Mouse (Mus musculus): Measurements from ENCODE around the gene Pld3.

Pld3 gene

DNA sequence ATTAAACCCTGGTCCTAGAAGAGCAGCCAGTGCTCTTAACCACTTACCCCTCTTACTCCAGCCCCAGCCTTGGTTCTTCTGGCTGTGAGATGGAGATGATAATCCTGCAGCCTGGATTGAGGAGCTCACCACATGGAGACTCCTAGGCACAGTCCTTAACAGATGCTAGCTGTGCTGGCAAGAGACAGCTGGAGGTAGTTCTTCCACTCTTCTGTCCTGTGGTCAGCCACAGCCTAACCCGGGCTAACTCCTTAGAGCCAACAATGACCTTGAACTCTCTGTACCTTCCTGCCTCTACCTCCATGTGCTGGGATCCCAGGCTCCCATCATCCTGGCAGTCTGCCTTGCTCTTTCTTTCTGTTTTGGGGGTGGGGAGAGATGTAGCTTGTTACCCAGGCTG lies 8.0 kb upstream of the Pld3 start:
- DNase-seq, result no peak

DNA sequence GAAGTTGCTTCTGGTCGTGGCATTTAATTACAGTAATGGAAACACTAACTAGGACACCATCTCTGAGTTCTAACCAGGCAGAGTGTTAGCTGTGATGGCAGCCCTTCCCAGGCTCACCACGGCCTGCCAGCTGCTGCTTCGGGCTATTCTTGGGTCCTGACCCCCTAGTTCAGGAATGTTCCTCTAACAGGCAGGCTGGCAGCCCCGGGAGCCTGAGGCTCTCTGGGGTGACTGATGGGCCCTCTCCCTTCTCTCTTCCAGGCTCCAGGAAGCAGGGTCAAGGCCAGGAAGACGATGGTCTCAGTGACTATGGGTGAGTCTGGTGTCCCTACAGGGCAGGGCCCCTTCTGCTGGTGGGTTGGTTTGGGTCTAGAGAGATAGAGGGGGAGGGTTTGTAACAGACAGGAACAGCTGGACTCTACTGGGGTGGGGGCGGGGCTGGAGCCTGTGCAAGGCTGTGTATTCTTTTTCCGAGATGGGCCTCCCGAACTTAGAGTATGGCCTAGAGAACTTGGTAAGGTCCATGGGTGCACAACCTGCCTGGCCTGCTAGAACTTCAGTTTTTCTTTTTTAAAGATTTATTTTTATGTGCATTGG lies 7.4 kb upstream of the Pld3 start:
- no peak for DNase-seq

DNA sequence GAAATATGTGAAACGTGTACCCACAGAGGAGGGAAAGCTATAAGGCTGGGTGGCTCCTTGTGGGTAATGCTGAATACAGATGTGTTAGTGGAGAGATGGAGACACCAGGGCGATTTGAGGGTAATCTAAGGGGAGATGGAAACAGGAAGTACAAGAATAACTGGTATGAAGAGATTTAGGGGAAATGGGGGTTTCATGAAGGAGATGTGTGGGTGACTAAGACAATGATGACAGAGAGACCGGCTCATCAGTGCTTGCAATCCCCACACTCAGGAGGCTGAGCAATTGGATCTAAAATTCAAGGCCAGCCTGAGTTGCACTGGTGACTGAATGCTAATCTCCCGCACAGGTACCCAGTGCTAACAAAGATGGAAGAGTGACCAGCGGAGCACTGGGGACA lies 948 bp downstream of the Pld3 start:
- DNase-seq, result no peak

DNA sequence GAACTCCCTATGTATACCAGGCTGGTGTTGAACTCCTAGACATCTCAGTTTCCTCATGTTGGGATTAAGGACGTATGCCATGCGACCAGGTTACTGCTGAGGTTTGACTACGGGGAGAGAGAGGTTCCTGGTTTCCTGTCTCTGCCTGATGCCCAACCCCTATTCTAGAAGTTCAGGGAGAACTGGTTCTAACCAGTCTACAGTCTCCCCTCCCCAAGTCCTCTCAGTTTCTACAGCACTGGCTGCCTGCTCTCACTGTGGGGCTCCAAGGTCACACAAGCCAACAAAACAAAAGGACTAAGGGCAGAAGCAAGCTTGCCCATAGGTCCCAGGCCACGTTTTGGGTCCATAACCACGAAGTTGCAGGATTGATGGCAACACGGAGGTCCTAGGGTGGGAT lies 3.4 kb downstream of the Pld3 start:
- DNase-seq, result no peak

DNA sequence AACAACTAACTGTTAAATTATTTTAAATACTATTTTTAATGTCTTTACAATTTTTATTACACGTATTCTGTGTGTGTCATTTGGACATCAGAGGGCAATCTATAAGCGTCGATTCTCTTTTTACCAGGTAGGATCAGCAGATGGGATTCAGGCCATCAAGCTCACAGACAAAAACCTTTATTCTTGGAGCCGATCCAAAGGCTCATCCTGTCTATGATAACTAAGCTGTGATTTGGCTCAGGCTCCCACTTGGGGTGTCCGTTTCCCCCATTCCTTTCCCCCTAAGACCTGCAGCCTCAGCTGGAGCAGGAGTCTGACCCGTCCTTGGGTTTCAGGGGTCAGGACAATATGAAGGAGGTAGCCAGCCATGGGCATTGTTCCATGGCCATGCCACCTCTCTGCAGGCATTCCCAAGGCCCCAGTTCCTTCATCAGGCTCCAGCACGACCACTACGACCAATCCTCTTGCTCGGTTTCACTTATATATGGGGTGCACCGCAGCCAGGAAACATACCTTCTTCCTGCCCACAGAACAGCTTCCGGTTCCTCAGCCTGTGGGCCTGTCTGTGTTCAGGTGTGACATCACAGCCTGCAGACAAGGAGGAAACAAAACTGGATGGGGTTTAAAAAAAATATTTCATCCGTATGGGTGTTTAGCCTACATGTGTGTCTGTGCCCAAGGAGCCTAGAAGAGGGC lies 8.2 kb downstream of the Pld3 start:
- no peak for DNase-seq

DNA sequence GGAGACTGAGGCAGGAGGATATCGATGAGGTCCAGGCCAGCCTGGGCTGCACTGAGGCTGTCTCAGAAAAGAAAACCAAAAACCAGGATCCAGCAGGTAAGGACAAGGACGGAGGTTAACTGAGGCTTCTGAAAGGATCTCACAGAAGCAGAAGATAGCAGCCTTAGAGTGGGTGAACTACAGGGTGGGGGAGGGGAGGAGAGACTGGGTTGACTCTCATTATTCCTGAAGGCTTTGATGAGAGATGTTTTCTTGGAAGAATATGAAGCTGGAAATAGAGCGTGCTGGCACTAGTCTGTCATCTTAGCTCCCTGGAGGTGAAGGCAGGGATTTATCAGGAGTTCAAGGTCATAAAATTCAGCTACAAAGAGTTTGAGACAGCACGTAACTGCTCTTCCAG lies 9.2 kb downstream of the Pld3 start:
- DNase-seq, result no peak

DNA sequence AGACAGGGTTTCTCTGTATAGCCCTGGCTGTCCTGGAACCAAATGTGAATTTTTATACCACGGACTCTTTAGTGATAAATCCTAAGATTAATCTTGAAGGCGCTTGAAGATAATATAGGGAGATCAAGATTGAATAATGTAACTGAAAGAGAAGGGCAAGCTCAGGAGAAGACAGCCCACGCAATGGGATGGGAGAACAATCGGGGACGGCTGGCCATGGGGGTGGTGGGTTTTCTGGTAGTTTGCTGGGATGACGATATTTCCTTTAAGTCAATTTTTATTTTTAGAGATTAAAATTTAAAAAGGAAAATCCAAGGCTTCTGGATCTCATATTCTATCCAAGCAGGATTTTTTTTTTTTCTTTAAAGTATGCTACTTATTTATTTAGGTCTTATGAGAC lies 10.0 kb downstream of the Pld3 start:
- no peak for DNase-seq

DNA sequence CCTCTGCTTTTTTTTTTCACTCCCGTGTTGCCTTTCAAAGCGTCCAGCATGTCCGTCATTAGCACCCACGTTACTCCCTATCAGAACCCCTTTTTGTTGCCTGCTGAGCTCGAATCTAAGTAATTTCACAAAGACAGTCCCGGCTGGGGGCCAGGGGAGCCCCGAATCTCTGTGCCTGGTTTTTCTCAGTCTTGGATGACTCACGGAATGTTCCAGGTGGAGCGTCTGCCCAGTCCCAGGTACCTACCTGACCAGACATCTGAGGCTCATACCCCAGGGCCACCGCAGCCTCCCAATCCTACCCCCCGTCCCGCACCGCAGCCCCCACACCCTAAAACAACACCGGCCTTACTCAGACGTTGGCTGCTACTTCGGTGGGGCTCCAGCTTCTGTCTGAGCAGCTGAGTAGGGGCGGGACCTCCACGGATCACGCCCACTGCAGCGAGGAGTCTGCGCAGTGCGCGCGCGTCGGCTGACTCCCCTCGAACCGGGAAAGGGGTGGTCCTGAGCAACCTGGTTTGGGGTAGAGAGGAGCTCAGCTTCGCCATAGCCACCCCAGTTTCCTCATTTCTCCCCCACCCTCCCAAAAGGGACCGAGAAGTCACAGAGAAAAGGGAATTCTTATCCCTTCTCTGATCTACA lies 10.5 kb downstream of the Pld3 start:
- DNase-seq, result peak; percentile 87

DNA sequence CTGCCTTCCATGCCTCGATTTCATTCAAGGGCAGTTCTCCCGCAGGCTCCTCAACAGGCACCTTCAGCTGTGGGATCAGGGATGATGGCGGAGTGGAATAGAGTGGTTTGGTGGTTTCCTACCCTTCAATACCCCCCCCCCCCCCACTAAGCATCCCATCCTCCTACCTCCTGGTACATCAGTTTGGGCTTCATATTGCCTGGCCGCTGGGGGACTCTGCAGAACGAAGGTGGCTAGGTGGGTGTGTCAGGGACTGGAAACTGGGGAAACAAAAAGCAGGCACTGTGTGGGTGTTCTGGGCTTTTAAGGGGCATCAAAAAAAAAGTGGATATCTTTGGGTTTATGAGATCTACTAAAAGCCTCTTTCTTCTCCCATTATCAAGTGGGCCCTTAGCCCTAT lies 11.1 kb downstream of the Pld3 start:
- no peak for DNase-seq

DNA sequence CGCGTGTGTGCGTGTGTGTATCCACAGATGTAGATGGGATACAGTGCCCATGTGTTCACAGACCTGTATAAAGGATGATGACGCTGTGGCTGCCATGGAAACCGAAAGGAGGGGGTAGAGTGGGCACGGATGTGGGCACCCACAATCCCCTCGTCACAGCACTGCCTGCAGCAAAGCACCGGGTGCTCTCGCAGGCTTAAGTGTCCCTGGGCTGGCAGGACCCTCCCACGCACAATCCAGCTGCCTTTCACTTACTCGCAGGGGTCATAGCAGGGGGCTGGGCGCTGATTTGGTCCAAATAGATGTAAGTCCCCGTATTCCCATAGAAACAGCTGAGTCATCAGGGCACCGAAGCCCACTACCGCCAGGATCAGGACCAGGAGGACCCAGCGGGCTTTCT lies 11.6 kb downstream of the Pld3 start:
- DNase-seq, result peak; percentile 50

DNA sequence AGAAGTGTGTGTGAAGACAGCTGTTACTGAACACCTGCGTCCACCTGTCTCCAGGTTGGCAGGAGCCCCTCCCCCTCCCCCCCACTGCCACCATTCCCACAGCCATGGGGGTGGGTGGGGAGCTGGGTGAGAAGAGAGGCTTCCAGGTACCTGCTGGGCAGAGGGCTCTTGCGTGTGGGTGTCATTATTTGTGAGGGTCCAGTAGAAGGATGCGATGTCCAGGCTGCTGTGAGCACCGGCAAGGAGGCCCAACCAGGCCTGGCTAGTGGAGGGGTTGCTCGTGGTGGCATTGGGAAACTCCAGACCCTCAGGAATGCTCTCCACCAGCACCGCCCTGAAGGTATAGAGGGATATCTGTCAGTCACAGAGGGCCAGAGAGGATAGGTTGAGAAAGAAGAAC lies 12.1 kb downstream of the Pld3 start:
- no peak for DNase-seq

DNA sequence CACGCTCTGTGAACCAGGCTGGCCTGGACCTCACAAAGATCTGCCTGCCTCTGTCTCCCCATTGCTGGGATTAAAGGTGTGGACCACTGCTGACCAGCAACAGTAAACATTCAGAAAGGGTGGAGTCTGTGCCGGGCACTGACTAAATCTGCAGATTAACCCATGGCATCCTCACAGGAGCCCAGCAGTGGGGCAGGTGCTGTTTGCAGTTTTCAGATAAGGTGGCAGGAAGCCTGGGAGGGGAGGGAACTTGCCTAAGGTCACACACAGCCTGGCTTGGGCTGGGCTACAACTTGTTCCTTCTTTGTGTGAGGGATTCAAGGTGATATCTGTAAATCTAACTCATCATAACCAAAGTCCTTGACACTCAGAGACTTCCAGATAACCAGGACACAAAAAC lies 12.5 kb downstream of the Pld3 start:
- DNase-seq, result no peak

DNA sequence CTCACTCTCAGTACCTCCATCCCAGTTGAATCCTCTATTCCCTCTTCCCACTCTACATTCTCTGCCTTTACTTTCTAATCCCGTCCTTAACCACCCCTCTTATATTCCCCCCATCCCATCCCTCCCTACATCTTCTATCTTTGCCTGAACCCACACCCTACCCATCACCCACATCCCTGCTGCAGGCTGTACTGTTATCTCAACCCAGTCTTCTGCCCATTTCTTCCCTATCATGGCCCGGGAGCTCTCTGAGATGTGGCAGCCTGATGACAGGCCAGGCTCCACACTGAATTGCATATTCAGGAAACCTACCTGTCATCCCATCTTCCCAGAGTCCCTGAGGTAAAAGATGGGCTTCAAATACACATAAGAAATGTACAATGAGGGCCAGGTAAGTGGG lies 14.2 kb downstream of the Pld3 start:
- DNase-seq, result no peak

DNA sequence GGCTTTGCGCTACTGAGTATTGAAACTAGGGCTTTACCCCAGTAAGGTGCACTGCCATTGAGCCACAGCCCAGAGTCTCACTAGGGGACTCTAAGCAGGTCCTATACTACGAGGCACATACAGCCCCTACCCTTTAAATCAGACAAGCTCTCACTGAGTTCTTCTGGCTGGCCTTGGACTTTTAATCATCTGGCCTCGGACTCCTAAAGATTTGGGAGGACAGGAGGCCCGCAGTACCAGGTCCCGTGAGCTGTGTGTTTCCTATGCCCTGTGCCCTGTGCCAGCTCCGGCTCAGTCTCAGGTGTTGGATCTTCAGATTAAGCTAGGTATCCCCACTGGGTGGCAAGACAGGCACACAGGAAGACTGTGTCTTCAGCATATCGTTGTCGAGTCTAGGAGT lies 15.0 kb downstream of the Pld3 start:
- no peak for DNase-seq

DNA sequence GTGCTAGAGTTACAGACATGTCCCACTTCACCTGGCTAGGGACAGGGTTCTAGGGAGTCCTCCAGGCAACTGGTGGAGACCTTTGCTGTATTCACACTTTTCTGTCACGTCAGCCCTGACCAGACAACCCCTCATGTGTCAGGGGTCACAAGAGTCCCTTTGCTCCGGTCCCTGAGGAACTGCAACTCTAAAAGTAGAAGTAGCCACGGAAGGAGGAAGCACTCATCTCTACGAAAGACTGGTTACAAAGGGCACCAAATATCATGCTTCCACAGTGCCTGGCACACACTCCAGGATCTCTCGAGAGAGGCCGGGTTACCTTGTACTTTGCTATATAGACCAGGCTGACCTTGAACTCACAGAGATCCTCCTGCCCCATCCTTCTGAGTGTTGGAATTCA lies 16.4 kb downstream of the Pld3 start:
- DNase-seq, result no peak

DNA sequence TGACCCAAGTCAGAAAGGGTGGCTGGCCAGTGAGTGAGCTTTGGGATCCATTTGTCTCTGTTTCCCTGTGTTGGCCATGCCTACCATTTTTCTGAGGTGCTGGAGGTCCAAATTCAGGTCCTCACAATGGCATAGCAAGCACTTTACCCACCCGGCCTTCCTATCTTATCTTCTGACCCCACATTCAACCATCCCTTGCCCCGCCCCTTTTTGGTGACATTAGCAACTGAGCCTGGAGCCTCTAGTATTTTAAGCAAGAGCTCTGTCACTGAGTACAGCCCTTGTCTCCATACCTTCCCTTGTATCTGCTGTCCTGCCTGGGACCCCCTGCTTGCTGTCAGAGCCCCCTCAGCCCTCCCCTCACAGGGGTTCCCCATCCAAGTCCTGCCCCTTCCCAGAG lies 17.6 kb downstream of the Pld3 start:
- DNase-seq, result no peak

DNA sequence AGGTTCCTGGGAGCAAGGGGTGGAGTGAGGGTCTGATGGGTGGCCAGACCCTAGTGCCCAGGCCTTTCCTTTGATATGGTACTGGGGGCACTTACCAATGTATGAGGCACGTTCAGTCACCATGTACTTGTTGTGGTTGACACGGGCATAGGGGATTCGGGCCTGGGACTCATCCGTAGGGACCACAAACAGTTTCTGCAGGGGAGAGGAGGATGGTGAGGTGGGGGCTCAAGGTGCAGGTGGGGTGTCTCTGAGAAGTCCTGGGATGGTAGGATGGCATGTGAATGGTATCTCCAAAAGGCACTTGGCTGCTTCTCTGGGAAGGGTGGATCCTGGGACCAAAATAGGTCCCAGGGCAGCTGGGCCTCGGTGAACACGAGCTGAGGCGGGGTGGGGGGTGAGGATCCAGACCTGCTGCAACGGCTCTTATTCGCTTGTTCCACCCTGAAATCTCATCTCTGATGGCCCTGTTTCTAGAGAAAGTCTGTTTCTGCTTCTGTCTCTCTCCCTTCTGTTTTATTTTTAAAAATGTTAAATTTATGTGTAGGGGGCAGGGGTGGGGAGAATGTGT lies 20.5 kb downstream of the Pld3 start:
- DNase-seq, result no peak

DNA sequence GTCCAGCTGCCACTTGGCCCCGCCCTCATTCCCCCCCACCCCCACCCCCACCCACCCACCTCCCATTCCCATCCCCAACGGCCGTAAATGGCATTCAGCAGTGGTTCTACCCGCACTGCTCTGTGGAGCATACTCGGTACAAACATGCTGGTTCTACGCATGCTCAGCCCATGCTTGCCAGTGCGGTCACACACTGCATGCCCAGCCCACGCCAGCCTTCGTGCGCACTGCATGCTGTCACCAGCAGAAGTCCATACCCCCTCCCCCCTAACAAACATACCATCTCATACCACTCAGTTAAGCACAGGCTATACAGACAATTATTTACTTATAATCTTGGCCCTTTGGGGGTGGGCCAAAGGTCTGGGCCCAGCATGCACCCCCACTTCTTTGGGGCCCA lies 21.3 kb downstream of the Pld3 start:
- no peak for DNase-seq

DNA sequence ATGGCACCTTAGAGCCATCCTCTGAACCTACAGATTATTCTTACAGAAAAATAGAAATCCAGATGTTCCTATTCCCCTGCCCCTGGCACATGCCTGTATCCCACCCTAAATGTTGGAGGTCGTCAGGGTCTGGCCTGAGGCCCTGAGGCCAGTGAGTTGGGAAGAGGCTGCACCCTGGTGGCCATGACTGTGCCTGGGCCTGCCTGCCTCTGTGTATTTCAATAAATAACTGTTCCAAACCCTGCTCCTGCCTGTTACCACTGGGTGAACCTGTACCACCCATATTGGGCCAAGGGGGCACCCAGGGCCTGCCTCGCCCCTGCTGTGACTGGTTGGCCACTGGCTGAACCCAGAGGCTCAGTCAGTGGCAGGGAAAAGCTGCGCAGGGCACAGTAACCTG lies 22.1 kb downstream of the Pld3 start:
- DNase-seq, result no peak

DNA sequence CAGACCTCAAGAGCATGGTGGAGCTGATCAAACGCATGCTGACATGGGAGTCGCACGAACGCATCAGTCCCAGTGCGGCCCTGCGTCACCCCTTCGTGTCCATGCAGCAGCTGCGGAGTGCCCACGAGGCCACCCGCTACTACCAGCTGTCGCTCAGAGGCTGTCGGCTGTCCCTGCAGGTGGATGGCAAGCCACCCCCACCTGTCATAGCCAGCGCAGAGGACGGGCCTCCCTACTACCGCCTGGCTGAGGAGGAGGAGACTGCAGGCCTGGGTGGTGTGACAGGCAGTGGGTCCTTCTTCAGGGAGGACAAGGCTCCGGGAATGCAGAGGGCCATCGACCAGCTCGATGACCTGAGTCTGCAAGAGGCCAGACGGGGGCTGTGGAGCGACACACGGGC lies 23.9 kb downstream of the Pld3 start:
- no peak for DNase-seq

DNA sequence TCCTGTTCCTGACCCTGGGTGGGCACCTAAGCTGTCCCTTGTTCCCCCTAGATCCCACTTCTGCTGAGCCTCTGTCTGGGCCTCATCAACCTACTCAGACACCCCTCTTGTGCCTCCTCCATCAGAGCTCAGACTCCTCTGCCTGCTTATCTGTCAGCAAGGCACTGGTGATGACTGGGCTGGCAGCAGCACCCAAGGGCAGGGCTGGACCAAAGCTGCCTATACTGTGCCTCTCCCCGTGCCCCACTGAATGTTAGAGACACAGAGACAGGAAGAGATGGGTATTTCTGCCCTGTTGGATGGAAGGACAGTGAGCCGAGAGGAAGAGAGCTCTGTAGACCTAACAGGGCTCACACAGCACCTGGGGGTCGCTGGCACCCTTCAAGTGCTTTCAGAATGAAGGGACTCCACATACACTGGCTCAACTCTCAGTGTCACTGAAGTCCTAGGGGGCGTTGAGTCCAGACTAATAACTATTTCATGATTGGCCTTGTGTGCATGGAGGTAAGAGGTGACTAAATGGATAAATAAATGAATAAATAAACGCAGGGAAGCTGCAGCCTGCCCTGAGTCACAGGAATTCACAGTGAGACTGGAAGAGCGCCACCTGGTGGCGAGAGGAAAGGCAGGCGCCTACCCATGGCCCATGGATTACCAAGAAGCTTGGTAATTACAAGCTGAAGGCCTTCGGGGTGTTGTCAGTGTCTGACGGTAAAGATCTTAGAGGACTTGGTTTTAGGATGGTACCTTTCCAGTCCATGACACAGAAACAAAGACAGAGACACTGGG lies 26.8 kb downstream of the Pld3 start:
- peak; percentile 71 for DNase-seq

DNA sequence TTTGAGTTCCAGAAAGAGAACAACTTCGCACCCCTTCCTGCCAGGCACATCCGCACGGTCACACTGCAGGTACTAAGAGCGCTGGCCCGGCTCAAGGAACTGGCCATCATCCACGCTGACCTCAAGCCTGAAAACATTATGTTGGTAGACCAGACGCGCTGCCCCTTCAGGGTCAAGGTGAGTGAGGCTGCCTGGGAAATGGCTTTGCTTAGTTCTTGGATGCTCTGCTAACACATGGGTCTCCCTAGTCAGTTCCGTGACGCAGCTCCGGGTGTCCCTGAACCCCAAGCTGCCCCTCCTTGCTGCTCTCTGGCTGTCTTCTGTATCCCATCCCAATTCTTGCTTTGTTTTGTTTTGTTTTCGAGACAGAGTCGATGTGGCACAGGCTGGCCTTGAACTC lies 29.2 kb downstream of the Pld3 start:
- no peak for DNase-seq

DNA sequence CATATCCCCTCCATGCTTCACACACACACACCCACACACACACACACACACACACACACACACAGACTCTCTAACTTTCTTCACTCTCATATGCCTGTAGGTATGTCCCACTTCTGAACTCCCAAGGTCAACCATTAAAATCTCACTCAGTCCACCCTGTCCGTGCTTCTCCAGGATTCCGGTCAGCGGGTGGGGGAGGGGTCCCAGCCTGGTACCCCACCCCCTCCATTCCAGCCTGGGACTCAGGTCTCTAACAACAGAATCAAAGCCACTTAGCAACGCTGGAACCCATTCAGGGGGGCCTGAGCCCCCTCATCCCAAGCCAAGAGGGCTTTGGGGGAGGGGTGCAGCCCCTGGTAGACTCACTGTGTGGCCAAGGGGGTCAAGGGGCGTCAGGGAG lies 30.1 kb downstream of the Pld3 start, which contains the start of gene Hipk4:
Gene Hipk4, plus strand, starts transcription at position 301 of the 400 bp plus-strand sequence.
- no peak for DNase-seq

DNA sequence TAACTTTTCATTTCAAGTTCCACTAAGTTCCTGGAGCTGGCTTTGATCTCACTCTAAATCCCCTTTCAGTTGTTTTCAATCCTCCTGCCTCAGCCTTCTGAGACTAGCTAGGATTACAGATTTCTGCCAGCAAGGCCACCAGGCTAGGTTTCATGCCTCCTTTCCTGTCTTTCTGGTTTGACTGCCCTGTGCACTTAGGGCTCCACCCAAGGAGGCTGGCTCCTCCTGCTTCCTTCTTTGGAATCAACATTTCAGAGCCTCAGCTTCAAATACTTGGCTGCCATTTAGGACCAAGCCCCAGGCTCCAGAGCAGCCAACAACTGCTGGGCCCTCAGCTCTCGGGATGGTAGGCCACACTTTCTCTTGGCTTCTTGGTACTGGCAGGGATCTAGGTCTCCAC lies 32.4 kb downstream of the Pld3 start:
- no peak for DNase-seq
